ENCODE assay signal across 22 mouse cellular contexts in genomic region chr13:111992075-111992847, GRCm38 (mm10).
"Had no signal": no experiment of that assay in that cellular context is flagged by ENCODE, and none has a peak within 500 bp of the region (broad histone marks: within the 10 kb centered on the region; RNA-seq: fewer than 3 reads in every experiment).

No protein-coding gene starts in this region.

- H3K27me3 ChIP-seq: midbrain, embryonic 12.5 days; midbrain, embryonic 15.5 days; neural tube, embryonic 12.5 days; neural tube, embryonic 15.5 days; stomach, embryonic 15.5 days had no signal

- H3K9ac ChIP-seq: limb, embryonic 13.5 days; liver, embryonic 15.5 days; midbrain, embryonic 12.5 days; midbrain, embryonic 15.5 days; neural tube, embryonic 12.5 days; neural tube, embryonic 15.5 days; stomach, embryonic 15.5 days had no signal

- H3K4me3 ChIP-seq: layer of hippocampus, adult 2 months; limb, embryonic 10.5 days; limb, embryonic 13.5 days; liver, embryonic 15.5 days; midbrain, embryonic 12.5 days; midbrain, embryonic 15.5 days; neural tube, embryonic 12.5 days; neural tube, embryonic 15.5 days; stomach, embryonic 15.5 days had no signal

- H3K27ac ChIP-seq: kidney, postnatal 0 days; layer of hippocampus, adult 2 months; limb, embryonic 10.5 days; limb, embryonic 13.5 days; liver, embryonic 15.5 days; midbrain, embryonic 12.5 days; neural tube, embryonic 12.5 days; neural tube, embryonic 15.5 days; stomach, embryonic 15.5 days had no signal

- DNase-seq: kidney, adult 18-20 months; kidney, postnatal 25 days; layer of hippocampus, adult 9-11 months; liver; lung, adult 2 months; lung, postnatal 14 days; lung, postnatal 4 days; retina, postnatal 1 day; right cerebral cortex, postnatal 25 days; spleen, adult 18-20 months; thymus, adult 18-20 months; thymus, postnatal 36 days had no signal

- H3K9me3 ChIP-seq: limb, embryonic 10.5 days; limb, embryonic 13.5 days; liver, embryonic 15.5 days; midbrain, embryonic 12.5 days; midbrain, embryonic 15.5 days; neural tube, embryonic 12.5 days; neural tube, embryonic 15.5 days; stomach, embryonic 15.5 days had no signal

- H3K4me2 ChIP-seq: limb, embryonic 13.5 days; liver, embryonic 15.5 days; midbrain, embryonic 12.5 days; midbrain, embryonic 15.5 days; neural tube, embryonic 12.5 days; neural tube, embryonic 15.5 days; stomach, embryonic 15.5 days had no signal

- H3K4me1 ChIP-seq: stomach, embryonic 15.5 days had no signal

- H3K36me3 ChIP-seq: limb, embryonic 10.5 days; limb, embryonic 13.5 days; liver, embryonic 15.5 days; midbrain, embryonic 12.5 days; midbrain, embryonic 15.5 days; neural tube, embryonic 12.5 days; neural tube, embryonic 15.5 days; stomach, embryonic 15.5 days had no signal

- ATAC-seq: midbrain, embryonic 15.5 days had no signal
